Mouse (Mus musculus): ENCODE data around the gene Gpr162.
A peak's percentile ranks its signal among the peaks of the same experiment; 100 is the strongest.

Gene Gpr162

GRCm38 (mm10) chr6:124879390-124879789, 15.6 kb upstream of the Gpr162 start:
- DNase-seq: no peak

GRCm38 (mm10) chr6:124874348-124874747, 10.6 kb upstream of the Gpr162 start:
- no peak for DNase-seq

- DNase-seq: no peak
These were observed 2.8 kb upstream of the Gpr162 start for GRCm38 (mm10) chr6:124866560-124866959.

GRCm38 (mm10) chr6:124865766-124866362, 2.1 kb upstream of the Gpr162 start:
- no peak for DNase-seq

- DNase-seq: peak; percentile 39
These were observed 592 bp downstream of the Gpr162 start for GRCm38 (mm10) chr6:124863125-124863657.

- DNase-seq: no peak
These were observed 1.2 kb downstream of the Gpr162 start for GRCm38 (mm10) chr6:124862406-124863124.

- DNase-seq: no peak
These were observed 2.0 kb downstream of the Gpr162 start for GRCm38 (mm10) chr6:124861802-124862201.

GRCm38 (mm10) chr6:124861266-124861665, 2.5 kb downstream of the Gpr162 start:
- DNase-seq: no peak

GRCm38 (mm10) chr6:124860511-124860910, 3.3 kb downstream of the Gpr162 start:
- no peak for DNase-seq

GRCm38 (mm10) chr6:124859725-124860124, 4.1 kb downstream of the Gpr162 start:
- peak; percentile 86 for DNase-seq

- DNase-seq: no peak
These were observed 5.0 kb downstream of the Gpr162 start for GRCm38 (mm10) chr6:124858561-124859318.

- DNase-seq: no peak
These were observed 5.8 kb downstream of the Gpr162 start for GRCm38 (mm10) chr6:124857840-124858530.

GRCm38 (mm10) chr6:124856916-124857839, 6.6 kb downstream of the Gpr162 start, which contains the start of gene P3h3:
P3h3 (minus strand) TSS chr6:124857752.
- peak; percentile 92 for DNase-seq

- peak; percentile 86 for DNase-seq
These were observed 7.5 kb downstream of the Gpr162 start for GRCm38 (mm10) chr6:124856321-124856720.

- no peak for DNase-seq
These were observed 9.1 kb downstream of the Gpr162 start for GRCm38 (mm10) chr6:124854647-124855046.

GRCm38 (mm10) chr6:124850535-124850934, 13.2 kb downstream of the Gpr162 start:
- no peak for DNase-seq

- peak; percentile 93 for DNase-seq
These were observed 16.5 kb downstream of the Gpr162 start for GRCm38 (mm10) chr6:124847305-124847704.

- peak; percentile 20 for DNase-seq
These were observed 23.3 kb downstream of the Gpr162 start, which contains the start of gene Gnb3 for GRCm38 (mm10) chr6:124840241-124841167. Gnb3 (minus strand) TSS chr6:124840275.

GRCm38 (mm10) chr6:124839805-124840204, 24.0 kb downstream of the Gpr162 start:
- DNase-seq: peak; percentile 23

GRCm38 (mm10) chr6:124836411-124836810, 27.4 kb downstream of the Gpr162 start:
- DNase-seq: no peak

Data from embryo, embryonic 11 days (tissue).